Mouse (Mus musculus) ovary, postnatal 10 days (tissue): ENCODE measurements around the gene Stard3.

Experiments used
- DNase-seq: peaks from one replicate; pipeline ENCODE4 v3.0.0; 2022; ENCODE audit warnings: low spot score

The Stard3 gene

GRCm38 (mm10) chr11:98400161-98400726, 42.1 kb downstream of the Stard3 start, which contains the start of gene Pgap3:
Gene Pgap3 (minus strand): TSS chr11:98400490.
- peak; percentile 76 for DNase-seq

- DNase-seq = no peak
These were observed 42.6 kb downstream of the Stard3 start for GRCm38 (mm10) chr11:98400816-98401215.

- no peak for DNase-seq
These were observed 48.5 kb downstream of the Stard3 start for GRCm38 (mm10) chr11:98406621-98407020.

GRCm38 (mm10) chr11:98408872-98409271, 50.7 kb downstream of the Stard3 start:
- DNase-seq = no peak

GRCm38 (mm10) chr11:98409341-98409822, 51.2 kb downstream of the Stard3 start:
- DNase-seq = no peak

GRCm38 (mm10) chr11:98412273-98412796, 54.2 kb downstream of the Stard3 start, which contains the start of gene Erbb2:
Gene Erbb2 (plus strand): TSS chr11:98412470.
- DNase-seq = peak; percentile 58

GRCm38 (mm10) chr11:98412797-98413301, 54.7 kb downstream of the Stard3 start:
- DNase-seq = no peak

- no peak for DNase-seq
These were observed 55.6 kb downstream of the Stard3 start for GRCm38 (mm10) chr11:98413731-98414130.

- DNase-seq = no peak
These were observed 56.0 kb downstream of the Stard3 start for GRCm38 (mm10) chr11:98414162-98414561.

GRCm38 (mm10) chr11:98417074-98417473, 58.9 kb downstream of the Stard3 start:
- no peak for DNase-seq

- DNase-seq = no peak
These were observed 60.1 kb downstream of the Stard3 start for GRCm38 (mm10) chr11:98418273-98418672.

- no peak for DNase-seq
These were observed 60.9 kb downstream of the Stard3 start for GRCm38 (mm10) chr11:98418939-98419547.

- DNase-seq = no peak
These were observed 68.4 kb downstream of the Stard3 start for GRCm38 (mm10) chr11:98426592-98426991.

- no peak for DNase-seq
These were observed 70.3 kb downstream of the Stard3 start for GRCm38 (mm10) chr11:98428436-98428835.
